Mouse (Mus musculus) natural killer cell, adult 2 months (primary cell): ENCODE data around the gene Ftsj1.

ENCODE experiments used
- DNase-seq, 2 experiments: peaks; one replicate each; pipeline ENCODE4 v3.0.0; 2022; ENCODE audit warnings: low spot score in 2 of 2

The Ftsj1 gene

GRCm38 (mm10) chrX:8252334-8253285 is at the start of gene Ftsj1:
Gene Ftsj1, minus strand, starts transcription at chrX:8252406.
- DNase-seq = peak; percentile 79 to 80

- no peak for DNase-seq
Measured at GRCm38 (mm10) chrX:8288621-8289020, 36.4 kb upstream of the Ftsj1 start.

- no peak for DNase-seq
Measured at GRCm38 (mm10) chrX:8274056-8274455, 21.9 kb upstream of the Ftsj1 start.

- no peak for DNase-seq
Measured at GRCm38 (mm10) chrX:8272000-8272399, 19.8 kb upstream of the Ftsj1 start.

GRCm38 (mm10) chrX:8271083-8271820 is 19.0 kb upstream of the Ftsj1 start, which contains the start of gene Slc38a5:
Gene Slc38a5, plus strand, starts transcription at chrX:8271133.
- no peak for DNase-seq

GRCm38 (mm10) chrX:8264222-8264621 is 12.0 kb upstream of the Ftsj1 start:
- DNase-seq = no peak

- DNase-seq = no peak
Measured at GRCm38 (mm10) chrX:8263156-8263804, 11.1 kb upstream of the Ftsj1 start.

GRCm38 (mm10) chrX:8259478-8259877 is 7.3 kb upstream of the Ftsj1 start:
- DNase-seq = no peak

- DNase-seq = no peak
Measured at GRCm38 (mm10) chrX:8255807-8256206, 3.6 kb upstream of the Ftsj1 start.

GRCm38 (mm10) chrX:8253711-8254110 is 1.5 kb upstream of the Ftsj1 start:
- no peak for DNase-seq

GRCm38 (mm10) chrX:8251789-8252333 is 345 bp downstream of the Ftsj1 start:
- no peak for DNase-seq

- DNase-seq = no peak
Measured at GRCm38 (mm10) chrX:8248542-8249120, 3.6 kb downstream of the Ftsj1 start.

GRCm38 (mm10) chrX:8247680-8248079 is 4.5 kb downstream of the Ftsj1 start:
- no peak for DNase-seq

GRCm38 (mm10) chrX:8238804-8239395 is 13.3 kb downstream of the Ftsj1 start:
- DNase-seq = no peak

- DNase-seq = no peak
Measured at GRCm38 (mm10) chrX:8236704-8237103, 15.5 kb downstream of the Ftsj1 start.

- DNase-seq = no peak
Measured at GRCm38 (mm10) chrX:8233602-8234001, 18.6 kb downstream of the Ftsj1 start.

GRCm38 (mm10) chrX:8230272-8230671 is 21.9 kb downstream of the Ftsj1 start:
- DNase-seq = no peak

- DNase-seq = no peak
Measured at GRCm38 (mm10) chrX:8223473-8223872, 28.7 kb downstream of the Ftsj1 start.

- DNase-seq = no peak
Measured at GRCm38 (mm10) chrX:8222678-8223421, 29.4 kb downstream of the Ftsj1 start.

GRCm38 (mm10) chrX:8222296-8222677 is 29.9 kb downstream of the Ftsj1 start:
- DNase-seq = no peak
